Mouse (Mus musculus) C2C12 (cell line): ENCODE measurements around the gene Stx16. TPM values are rescaled to one million over a fixed set of nuclear protein-coding genes. Genes with fewer than 3 reads are reported as not detected.

Source experiments
- H3K27me3 ChIP-seq: one replicate; pipeline ENCODE4 v1.6.1; 2011; ENCODE audit not compliant: control insufficient read depth, insufficient read depth, insufficient read length
- H3K36me3 ChIP-seq: one replicate; pipeline ENCODE4 v1.6.1; 2011; ENCODE audit not compliant: control insufficient read depth, insufficient read depth
- H3K4me3 ChIP-seq: one replicate; pipeline ENCODE4 v1.5.1; 2011; ENCODE audit warnings: mild to moderate bottlenecking, control low read depth; ENCODE audit not compliant: poor library complexity, insufficient read depth, severe bottlenecking
- H3K79me2 ChIP-seq: one replicate; pipeline ENCODE4 v1.6.1; 2011; ENCODE audit not compliant: control insufficient read depth, insufficient read depth
- H3K79me3 ChIP-seq: one replicate; pipeline ENCODE4 v1.6.1; 2011; ENCODE audit warnings: low read depth, control low read depth
- H3ac ChIP-seq: one replicate; pipeline ENCODE3; 2011; ENCODE audit warnings: low read depth; ENCODE audit not compliant: control insufficient read depth, insufficient read length
- CEBPB ChIP-seq: IDR thresholded peaks from one replicate; pipeline ENCODE4 v1.6.1; 2011; ENCODE audit warnings: low read depth, mild to moderate bottlenecking, control low read depth, moderate library complexity
- CTCF ChIP-seq: IDR thresholded peaks from one replicate; pipeline ENCODE4 v1.5.1; 2011; ENCODE audit not compliant: control insufficient read depth, insufficient read depth, insufficient read length
- FOSL1 ChIP-seq: IDR thresholded peaks from one replicate; pipeline ENCODE4 v1.8.0; 2011; ENCODE audit warnings: mild to moderate bottlenecking, low read length; ENCODE audit not compliant: poor library complexity, insufficient read depth, severe bottlenecking
- MAX ChIP-seq: IDR thresholded peaks from one replicate; pipeline ENCODE4 v1.6.1; 2011; ENCODE audit warnings: mild to moderate bottlenecking, control low read depth
- MYOD1 ChIP-seq: IDR thresholded peaks from one replicate; pipeline ENCODE4 v1.6.1; 2011; ENCODE audit warnings: low read depth; ENCODE audit not compliant: control insufficient read depth, insufficient read length
- MYOG ChIP-seq: IDR thresholded peaks from one replicate; pipeline ENCODE4 v1.6.1; 2011; ENCODE audit not compliant: control insufficient read depth, insufficient read length; ENCODE audit errors: extremely low read depth
- USF1 ChIP-seq: IDR thresholded peaks from one replicate; pipeline ENCODE4 v1.6.1; 2011; ENCODE audit warnings: low read depth, mild to moderate bottlenecking, control low read depth, moderate library complexity
- long read RNA-seq, 2 experiments: library from polyadenylated mRNA; unstranded; transcript quantifications; one replicate each; pipeline ENCODE4 v2.0.0; 2019 to 2020
- polyA plus RNA-seq: library from polyadenylated mRNA; unstranded; fragments of >200 nt; fragmentation: generic; extraction: Trizol; gene quantifications from one replicate; pipeline ENCODE4 v1.2.1, GENCODE M21; 2012; ENCODE audit warnings: missing spikeins

The Stx16 gene
- polyA plus RNA-seq = 9.8 TPM
- long read RNA-seq, experiment 1, partial matches to known transcripts = 0 of 7 reads
- long read RNA-seq, experiment 1, other reads (novel, unspliced or antisense) = 7 of 7 reads
- long read RNA-seq, experiment 2, partial matches to known transcripts = 2 of 10 reads
- long read RNA-seq, experiment 2, other reads (novel, unspliced or antisense) = 8 of 10 reads

- TF ChIP-seq CEBPB (no peak), MAX (peak; percentile 82)
- Histone ChIP-seq H3ac (peak within 1 kb of the TSS; percentile 77), H3K79me2 (peaks cover 48% of the 10 kb centered on the region)
These were observed at the start of gene Stx16 for GRCm38 (mm10) chr2:174075673-174076432. Gene Stx16, plus strand, starts transcription at chr2:174076308.

GRCm38 (mm10) chr2:174026406-174026805, 49.7 kb upstream of the Stx16 start:
- Histone ChIP-seq H3ac (no peak overlapping the region), H3K27me3 (peaks cover 3% of the 10 kb centered on the region), H3K36me3 (no peaks in the 10 kb centered on the region), H3K79me2 (no peaks in the 10 kb centered on the region), H3K4me3 (no peak overlapping the region), H3K79me3 (no peaks in the 10 kb centered on the region)
- TF ChIP-seq CEBPB (no peak), USF1 (no peak), CTCF (no peak), MYOD1 (no peak), MYOG (no peak), FOSL1 (no peak)

More at GRCm38 (mm10) chr2:174075673-174076432, at the start of gene Stx16:
- Histone ChIP-seq H3K27me3 (no peaks in the 10 kb centered on the region), H3K4me3 (peak within 1 kb of the TSS; percentile 98), H3K79me3 (peaks cover 41% of the 10 kb centered on the region), H3K36me3 (no peaks in the 10 kb centered on the region)

GRCm38 (mm10) chr2:174033257-174033800, 42.8 kb upstream of the Stx16 start:
- H3ac ChIP-seq = no peak overlapping the region
- TF ChIP-seq USF1 (no peak), CTCF (no peak), MAX (no peak), MYOD1 (no peak), MYOG (no peak), CEBPB (no peak)

GRCm38 (mm10) chr2:174047656-174048055, 28.5 kb upstream of the Stx16 start:
- no peak overlapping the region for H3K4me3 ChIP-seq
- no peak for TF ChIP-seq MAX
- no peak for TF ChIP-seq CEBPB
- TF ChIP-seq USF1 = no peak
- TF ChIP-seq MYOD1 = no peak
- no peaks in the 10 kb centered on the region for H3K79me2 ChIP-seq
- no peaks in the 10 kb centered on the region for H3K27me3 ChIP-seq
- H3K79me3 ChIP-seq = no peaks in the 10 kb centered on the region
- no peak overlapping the region for H3ac ChIP-seq
- no peaks in the 10 kb centered on the region for H3K36me3 ChIP-seq

More at GRCm38 (mm10) chr2:174033257-174033800, 42.8 kb upstream of the Stx16 start:
- Histone ChIP-seq H3K79me3 (no peaks in the 10 kb centered on the region), H3K36me3 (no peaks in the 10 kb centered on the region), H3K27me3 (no peaks in the 10 kb centered on the region), H3K4me3 (no peak overlapping the region), H3K79me2 (no peaks in the 10 kb centered on the region)

- H3K79me3 ChIP-seq = no peaks in the 10 kb centered on the region
- no peaks in the 10 kb centered on the region for H3K79me2 ChIP-seq
- H3K27me3 ChIP-seq = no peaks in the 10 kb centered on the region
- H3K36me3 ChIP-seq = no peaks in the 10 kb centered on the region
- no peak overlapping the region for H3K4me3 ChIP-seq
- H3ac ChIP-seq = no peak overlapping the region
- no peak for TF ChIP-seq USF1
- no peak for TF ChIP-seq CEBPB
- TF ChIP-seq CTCF = no peak
- no peak for TF ChIP-seq FOSL1
- TF ChIP-seq MYOG = no peak
- TF ChIP-seq MAX = no peak
- TF ChIP-seq MYOD1 = no peak
These were observed 26.4 kb upstream of the Stx16 start for GRCm38 (mm10) chr2:174049481-174050338.
